Mouse (Mus musculus): ENCODE results near the gene Dyrk1a. TPM values are rescaled to one million over a fixed set of nuclear protein-coding genes. Genes with fewer than 3 reads are reported as not detected.

The Dyrk1a gene
- total and polyA plus RNA-seq, 3 experiments, result 32.4 to 53.7 (median 40.4) TPM

DNA sequence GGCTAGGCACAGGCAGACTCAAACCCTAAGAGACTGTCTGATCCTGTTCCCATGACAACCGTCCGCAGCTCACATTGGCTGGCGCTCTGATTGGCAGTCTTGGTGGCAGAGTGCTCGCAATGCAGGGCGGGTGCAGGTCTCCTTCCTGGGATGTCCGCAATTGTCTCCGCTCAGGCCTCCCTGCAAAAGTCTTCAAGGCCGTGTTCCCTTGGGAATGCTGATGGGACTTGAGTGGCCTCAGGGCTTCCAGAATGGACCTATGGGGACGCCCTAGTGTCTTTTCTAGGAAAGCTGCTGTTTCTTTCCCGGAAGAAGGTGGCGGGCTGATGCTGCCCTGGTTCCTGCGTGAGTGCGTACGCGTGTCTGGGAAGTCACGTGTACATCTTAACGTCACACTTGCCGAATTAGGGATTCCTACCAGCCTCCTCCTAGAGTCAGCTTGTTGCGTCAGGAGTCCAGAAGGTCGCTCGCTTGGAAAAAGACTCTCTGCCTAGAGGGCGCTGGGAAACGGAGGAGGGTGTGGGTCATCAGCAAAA is 154.3 kb downstream of the Dyrk1a start:
- H3K4me3 ChIP-seq (replicated peaks in 1 of 3; ENCODE audit: low read depth in 2 of 3, low read length in 2 of 3, poor library complexity in 1 of 3), result peak overlapping the region in 2 of 3 experiments; percentile 29 to 49
- no peak for TF ChIP-seq CHD2 (IDR thresholded peaks at IDR 0.05; ENCODE audit: low read length)
- 0 out of 2 replicates have a peak, but pooled peaks have one; percentile 37 for TF ChIP-seq MEF2A (IDR thresholded peaks at IDR 0.05; ENCODE audit: borderline replicate concordance, low read depth, low read length)
- peak; percentile 54; the same call in 1 of the 2 replicates for TF ChIP-seq NRF1 (IDR thresholded peaks at IDR 0.05; ENCODE audit: low read depth, low read length)
- peak; percentile 27; the same call in 1 of the 2 replicates for TF ChIP-seq MAFK (IDR thresholded peaks at IDR 0.05; ENCODE audit: insufficient replicate concordance, low read length)
- TF ChIP-seq MYC (IDR thresholded peaks at IDR 0.05; ENCODE audit: low read depth, low read length), result peak; percentile 67; the same call in 1 of the 2 replicates
- peak; percentile 84 for TF ChIP-seq MAX (IDR thresholded peaks at IDR 0.05; ENCODE audit: low read length)
- peak; percentile 76 for TF ChIP-seq USF2 (conservative IDR thresholded peaks at IDR 0.05; ENCODE audit: low read depth, low read length)
- TF ChIP-seq ETS1 (conservative IDR thresholded peaks at IDR 0.05; ENCODE audit: low read depth, low read length), result peak; percentile 72
- TF ChIP-seq USF1 (IDR thresholded peaks at IDR 0.05; ENCODE audit: low read depth, low read length), result peak; percentile 83
- no peak for TF ChIP-seq CHD1 (IDR thresholded peaks at IDR 0.05; ENCODE audit: low read depth, low read length)
- no peak for TF ChIP-seq ZKSCAN1 (IDR thresholded peaks at IDR 0.05; ENCODE audit: borderline replicate concordance, low read depth, low read length)
- peak; percentile 79 for TF ChIP-seq MXI1 (IDR thresholded peaks at IDR 0.05; ENCODE audit: low read depth, low read length)
- TF ChIP-seq RCOR1 (conservative IDR thresholded peaks at IDR 0.05; ENCODE audit: low read depth, low read length), result peak; percentile 73; the same call in 1 of the 2 replicates
- TF ChIP-seq BHLHE40 (IDR thresholded peaks at IDR 0.05; ENCODE audit: low read depth, low read length), result peak; percentile 97
- TF ChIP-seq RAD21 (IDR thresholded peaks at IDR 0.05; ENCODE audit: low read depth, low read length), result no peak
- peak; percentile 51; the same call in 1 of the 2 replicates for TF ChIP-seq IRF4 (IDR thresholded peaks at IDR 0.05; ENCODE audit: low read depth, low read length)
- TF ChIP-seq POLR2A (IDR thresholded peaks at IDR 0.05; ENCODE audit: low read depth, low read length), result peak; percentile 61
- peak; percentile 55; the same call in 1 of the 2 replicates for TF ChIP-seq SIN3A (IDR thresholded peaks at IDR 0.05; ENCODE audit: low read length)
- peak; percentile 55 for TF ChIP-seq HCFC1 (IDR thresholded peaks at IDR 0.05; ENCODE audit: low read depth, low read length)
- TF ChIP-seq ZNF384 (IDR thresholded peaks at IDR 0.05; ENCODE audit: low read depth, low read length), result no peak
- no peak for TF ChIP-seq POLR2AphosphoS2 (IDR thresholded peaks at IDR 0.05; ENCODE audit: low read depth, low read length)
- peak; percentile 22; the same call in 1 of the 2 replicates for TF ChIP-seq MAZ (IDR thresholded peaks at IDR 0.05; ENCODE audit: low read depth, low read length)
- peak in 1 of 2 experiments; percentile 23; a peak in 1 of 4 replicates for TF ChIP-seq CTCF (conservative IDR thresholded peaks at IDR 0.05 in 1 of 2, IDR thresholded peaks at IDR 0.05 in 1 of 2; ENCODE audit: low read depth in 2 of 2, low read length in 2 of 2)
- peak; percentile 86 for TF ChIP-seq ELF1 (IDR thresholded peaks at IDR 0.05; ENCODE audit: low read depth, low read length)
- no peak for TF ChIP-seq JUN (IDR thresholded peaks at IDR 0.05; ENCODE audit: insufficient read depth, low read depth, low read length)
- no peak for TF ChIP-seq UBTF (IDR thresholded peaks at IDR 0.05; ENCODE audit: low read depth, low read length)
- no peaks in the 10 kb centered on the region for H3K36me3 ChIP-seq (replicated peaks in 1 of 2; ENCODE audit: control insufficient read depth in 1 of 2, insufficient read depth in 1 of 2, low read length in 1 of 2)
- H3K27ac ChIP-seq (ENCODE audit: insufficient read depth, low read depth), result no peak overlapping the region
- dilution Hi-C loops (cut with MboI; ENCODE audit: extremely low pct_ligation_motif_present, extremely low pct_unique_long_range_greater_than_20kb, low sequenced_read_pairs) (no loop called here), in situ Hi-C loops (cut with MboI; ENCODE audit: low pct_ligation_motif_present, low pct_unique_long_range_greater_than_20kb, low sequenced_read_pairs) (no loop called here)
- no peaks in the 10 kb centered on the region for H3K79me2 ChIP-seq (replicated peaks; ENCODE audit: control insufficient read depth, extremely low read depth, insufficient read depth, poor library complexity, severe bottlenecking)
- DNase-seq (ENCODE audit: extremely low read depth), result no peak
- peaks cover 13% of the 10 kb centered on the region for H3K9me3 ChIP-seq (replicated peaks; ENCODE audit: low read length)
- H3K4me1 ChIP-seq (ENCODE audit: control insufficient read depth in 1 of 2, insufficient read depth in 2 of 2), result peaks cover 7 to 16% of the 10 kb centered on the region in 2 experiments; a peak in 3 of 4 replicates
- H3K9ac ChIP-seq (ENCODE audit: insufficient read depth, low read depth), result peak overlapping the region; percentile 40
- H3K27me3 ChIP-seq (replicated peaks), result no peaks in the 10 kb centered on the region
- peak overlapping the region; percentile 70 for H3K4me2 ChIP-seq (ENCODE audit: insufficient read depth, low read depth, poor library complexity, severe bottlenecking)
